Mouse (Mus musculus) cerebellum, postnatal 14 days (tissue): ENCODE measurements around the gene Cd4.
"Not testable (repeated sequence)": the region's sequence is repeated elsewhere in the genome, so short reads cannot be mapped to it uniquely, and the experiment has no call there.

Source experiments
- DNase-seq, 2 experiments: peaks; one replicate each; pipeline ENCODE4 v3.0.0; 2021; ENCODE audit warnings: mixed read lengths in 2 of 2

The Cd4 gene

GRCm38 (mm10) chr6:124915160-124915941 lies 27.3 kb upstream of the Cd4 start:
- peak; percentile 63 to 64 for DNase-seq

- DNase-seq = peak in 1 of 2 experiments; percentile 22
These were observed 26.5 kb upstream of the Cd4 start for GRCm38 (mm10) chr6:124914511-124914910.

GRCm38 (mm10) chr6:124913721-124914285 lies 25.8 kb upstream of the Cd4 start:
- peak in 1 of 2 experiments; percentile 13 for DNase-seq

- DNase-seq = peak in 1 of 2 experiments; percentile 14
These were observed 25.2 kb upstream of the Cd4 start for GRCm38 (mm10) chr6:124913214-124913613.

- peak in 1 of 2 experiments; percentile 7 for DNase-seq
These were observed 23.7 kb upstream of the Cd4 start, which contains the start of gene Lag3 for GRCm38 (mm10) chr6:124911533-124912218. Lag3 (minus strand) TSS chr6:124911705.

GRCm38 (mm10) chr6:124910032-124910431 lies 22.0 kb upstream of the Cd4 start:
- DNase-seq = peak in 1 of 2 experiments; percentile 45

- DNase-seq = no peak
These were observed 19.7 kb upstream of the Cd4 start for GRCm38 (mm10) chr6:124907767-124908166.

GRCm38 (mm10) chr6:124904991-124905860 lies 17.2 kb upstream of the Cd4 start:
- DNase-seq = peak in 1 of 2 experiments; percentile 59

- DNase-seq = peak; percentile 83 to 85
These were observed 16.4 kb upstream of the Cd4 start for GRCm38 (mm10) chr6:124904161-124904981.

- DNase-seq = peak; percentile 99 to 100
These were observed 15.6 kb upstream of the Cd4 start for GRCm38 (mm10) chr6:124903580-124904151.

- DNase-seq = peak in 1 of 2 experiments; percentile 10
These were observed 13.8 kb upstream of the Cd4 start for GRCm38 (mm10) chr6:124901851-124902250.

GRCm38 (mm10) chr6:124900801-124901480 lies 12.9 kb upstream of the Cd4 start:
- peak in 1 of 2 experiments; percentile 63 for DNase-seq

- peak in 1 of 2 experiments; percentile 43 for DNase-seq
These were observed 12.2 kb upstream of the Cd4 start for GRCm38 (mm10) chr6:124900056-124900800.

- DNase-seq = peak in 1 of 2 experiments; percentile 31
These were observed 10.3 kb upstream of the Cd4 start for GRCm38 (mm10) chr6:124898359-124898758.

GRCm38 (mm10) chr6:124894113-124894512 lies 6.1 kb upstream of the Cd4 start:
- not testable (repeated sequence) for DNase-seq

- DNase-seq = no peak
These were observed 3.0 kb upstream of the Cd4 start for GRCm38 (mm10) chr6:124890997-124891396.

- DNase-seq = no peak
These were observed 619 bp upstream of the Cd4 start for GRCm38 (mm10) chr6:124888555-124889125.

- DNase-seq = no peak
These were observed 2.1 kb downstream of the Cd4 start for GRCm38 (mm10) chr6:124885956-124886381.
